Mouse (Mus musculus) bone marrow, adult 2 months (tissue): ENCODE results near the gene Gm49380.

Experiments used
- CTCF ChIP-seq: fragments of 200-500 bp; IDR thresholded peaks from 2 replicates; pipeline ENCODE4 v1.5.1; 2011; ENCODE audit warnings: low read length, control low read depth; ENCODE audit not compliant: control insufficient read depth, insufficient read depth
- POLR2A ChIP-seq: fragments of 200-500 bp; IDR thresholded peaks from 2 replicates; pipeline ENCODE4 v1.6.1; 2011; ENCODE audit warnings: low read depth, mild to moderate bottlenecking, control low read depth, low read length, borderline replicate concordance; ENCODE audit not compliant: control insufficient read depth

- TF ChIP-seq CTCF (no peak), POLR2A (no peak)
Measured at GRCm38 (mm10) chr9:44105781-44106180, 7.5 kb downstream of the Gm49380 start.
